Mouse (Mus musculus) T-helper 1 cell (primary cell): ENCODE data around the gene Fgd3.

Experiments used
- in situ Hi-C: fragments of 300-600 bp; cut with MboI, MseI; formaldehyde crosslinking; loops from one replicate; pipeline ENCODE4 v1.15.1; 2025; ENCODE audit warnings: high pct_unique_total_duplicates

The Fgd3 gene

DNA sequence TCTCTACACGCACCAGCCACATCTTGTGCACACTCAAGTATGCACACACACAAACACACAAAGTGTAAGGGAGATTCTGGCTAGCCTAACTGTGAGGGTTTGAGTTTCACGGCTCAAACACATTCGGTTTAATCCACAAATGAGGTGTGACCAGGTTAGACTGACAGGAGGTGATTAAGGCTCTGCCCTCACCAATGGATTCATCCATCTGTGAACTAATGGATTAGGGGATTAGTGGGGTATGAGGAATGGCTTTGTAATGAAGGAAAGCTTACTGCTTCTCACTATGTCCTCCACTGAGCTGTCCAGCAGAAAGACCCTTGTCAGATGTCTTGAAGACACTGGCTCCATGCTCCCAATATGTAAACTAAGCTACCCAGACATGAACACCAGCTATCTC is 101.5 kb downstream of the Fgd3 start:
- in situ Hi-C loops: loop anchor here (5.0 kb wide), 1 partner anchor 54 kb away; no protein-coding TSS in a partner anchor

DNA sequence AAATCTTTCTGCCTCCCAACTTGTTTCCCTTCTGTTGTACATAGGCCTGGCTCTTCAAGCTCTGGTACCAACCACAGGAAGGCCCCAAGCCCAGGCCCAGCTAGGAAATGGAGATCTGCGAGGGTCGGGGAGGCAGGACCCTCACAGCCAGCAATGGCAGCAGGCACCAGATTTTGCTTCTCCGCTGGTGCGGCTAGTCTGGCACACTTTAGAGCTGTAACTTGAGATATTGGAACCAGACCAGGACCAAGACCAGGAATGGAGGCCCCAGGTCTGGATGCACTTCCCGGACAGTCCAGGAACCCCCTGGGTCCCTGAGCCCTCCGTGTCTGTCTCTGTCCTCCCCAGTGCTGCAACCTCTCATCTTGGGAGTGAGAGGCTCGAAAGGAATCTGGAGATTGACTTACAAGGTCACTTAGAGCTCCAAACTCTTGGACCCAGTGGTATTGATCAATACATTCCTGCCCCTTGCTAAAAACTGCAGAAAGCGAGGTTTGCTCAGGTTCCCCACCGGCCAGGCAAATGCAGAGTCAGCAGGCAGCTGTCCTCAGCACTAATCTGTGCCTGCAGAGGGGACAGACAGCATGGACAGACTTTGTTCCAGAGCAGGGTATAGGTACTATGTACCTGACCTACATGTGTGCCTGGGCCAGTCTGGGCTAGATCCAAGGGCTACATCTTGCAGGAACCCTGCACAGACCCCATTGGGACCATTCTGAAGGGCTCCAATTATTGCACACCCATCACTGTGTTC is 103.1 kb downstream of the Fgd3 start:
- in situ Hi-C loops: loop anchor here (5.0 kb wide), 1 partner anchor 55 kb away; no protein-coding TSS in a partner anchor

DNA sequence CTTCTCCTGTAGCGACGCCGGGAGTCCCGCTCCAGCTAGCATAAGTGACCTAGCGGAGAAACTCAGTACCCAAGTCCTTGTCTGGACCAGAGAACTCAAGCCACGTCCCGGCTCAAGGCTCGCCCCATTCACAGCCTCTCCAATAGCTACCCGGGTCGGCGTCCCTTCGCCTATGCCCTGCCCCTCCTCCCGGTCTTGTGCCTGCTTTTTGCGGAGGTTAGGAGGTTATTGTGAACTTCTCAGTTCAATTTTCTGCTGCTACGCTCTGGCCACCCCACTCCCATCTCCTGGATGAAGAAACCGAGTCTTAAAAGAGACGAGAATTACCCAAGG is 103.9 kb downstream of the Fgd3 start:
- in situ Hi-C loops: loop anchor here (5.0 kb wide), 1 partner anchor 56 kb away; no protein-coding TSS in a partner anchor

DNA sequence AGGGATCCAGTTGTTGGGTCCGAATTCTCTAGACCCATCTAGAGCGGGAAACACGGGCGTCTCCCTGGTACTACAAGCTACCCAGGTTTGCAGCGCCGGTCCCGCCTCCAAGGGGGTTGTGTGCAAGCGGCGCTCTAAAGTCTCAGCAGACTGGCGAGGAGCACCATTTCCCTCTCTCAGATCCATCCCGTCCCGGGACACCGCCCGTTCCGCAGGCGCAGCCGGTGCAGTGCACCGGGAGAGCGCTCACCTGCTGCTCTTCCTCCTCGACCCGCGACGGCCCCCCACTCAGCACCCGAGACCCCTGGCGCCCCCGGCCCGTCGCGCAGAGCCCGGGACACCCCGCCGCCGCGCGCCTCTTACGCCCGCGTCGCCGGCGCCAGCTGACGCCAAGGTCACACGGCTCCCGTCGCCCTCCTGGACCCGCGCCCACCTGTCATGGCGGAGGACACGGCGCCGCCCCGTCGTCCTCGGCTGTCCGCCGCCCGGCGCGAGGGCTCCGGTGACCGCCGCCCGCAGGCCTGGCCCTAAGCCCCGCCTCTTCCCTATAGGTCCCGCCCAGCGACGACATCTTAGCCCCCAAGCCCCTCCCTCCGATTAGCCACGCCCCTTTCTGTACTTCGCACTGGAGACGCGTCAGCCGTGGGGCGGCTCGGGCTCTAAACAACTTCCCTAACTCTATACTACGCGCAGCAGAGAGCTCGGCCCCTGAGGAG is 104.4 kb downstream of the Fgd3 start, which contains the start of gene Card19:
Card19 (minus strand) TSS at position 534 of the 716 bp plus-strand sequence.
- in situ Hi-C loops: loop anchor here (5.0 kb wide), 1 partner anchor 57 kb away; no protein-coding TSS in a partner anchor

DNA sequence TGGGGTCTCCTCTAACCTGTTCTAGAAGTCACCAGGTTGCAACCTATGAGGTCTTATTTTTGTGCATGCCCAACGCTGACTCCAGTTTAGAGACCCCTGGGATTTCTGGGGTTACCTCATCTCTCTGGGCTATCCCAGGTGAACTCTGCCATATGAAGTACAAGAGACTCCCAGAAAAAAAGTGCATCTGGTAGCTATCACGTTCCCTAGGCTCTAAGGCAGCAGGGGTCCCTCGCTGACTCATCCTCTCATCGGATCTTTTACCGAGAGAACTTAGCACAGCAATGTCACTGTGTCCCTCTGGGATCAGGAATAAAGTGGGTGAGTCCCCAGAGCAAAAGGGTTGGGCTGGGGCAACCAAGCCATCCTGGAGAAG is 105.0 kb downstream of the Fgd3 start:
- in situ Hi-C loops: loop anchor here (5.0 kb wide), 1 partner anchor 57 kb away; no protein-coding TSS in a partner anchor

DNA sequence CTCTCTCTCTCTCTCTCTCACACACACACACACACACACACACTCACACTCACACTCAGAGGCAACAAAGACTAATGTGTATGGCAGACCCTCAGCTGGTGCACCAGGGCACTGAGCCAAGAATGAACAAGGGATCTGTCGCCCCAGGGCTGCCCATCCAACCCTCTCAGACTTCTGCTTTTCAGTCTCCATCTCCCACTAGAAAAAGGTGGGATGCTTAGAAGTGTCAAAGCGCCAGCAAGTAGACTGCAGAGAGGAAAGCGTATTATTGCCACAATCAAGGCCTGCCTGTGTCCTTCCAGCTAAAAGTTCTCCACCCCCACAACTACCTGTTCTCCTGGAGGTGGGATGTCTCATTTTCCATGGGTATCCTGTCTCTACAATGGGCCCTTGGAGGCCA is 105.7 kb downstream of the Fgd3 start:
- in situ Hi-C loops: no loop called here

DNA sequence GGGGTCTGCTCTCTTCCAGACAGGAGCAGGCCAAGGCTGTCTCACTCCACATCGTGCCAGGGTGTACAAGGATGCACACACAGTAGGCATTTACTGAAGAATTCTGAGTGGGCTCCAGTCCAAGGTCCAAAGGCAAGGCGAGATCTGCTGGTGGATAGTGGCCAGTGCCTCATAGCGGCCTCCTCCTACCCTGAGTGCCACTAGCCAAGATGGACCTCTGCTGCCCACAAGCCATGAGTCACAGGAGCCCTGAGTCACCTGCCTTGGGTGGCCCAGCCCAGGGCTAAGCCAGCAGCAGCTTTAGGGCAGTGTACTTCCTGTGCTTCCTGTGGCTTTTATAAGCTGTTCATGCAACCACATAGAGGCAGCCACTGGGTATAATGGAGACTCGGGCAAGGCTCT is 106.6 kb downstream of the Fgd3 start:
- in situ Hi-C loops: no loop called here

DNA sequence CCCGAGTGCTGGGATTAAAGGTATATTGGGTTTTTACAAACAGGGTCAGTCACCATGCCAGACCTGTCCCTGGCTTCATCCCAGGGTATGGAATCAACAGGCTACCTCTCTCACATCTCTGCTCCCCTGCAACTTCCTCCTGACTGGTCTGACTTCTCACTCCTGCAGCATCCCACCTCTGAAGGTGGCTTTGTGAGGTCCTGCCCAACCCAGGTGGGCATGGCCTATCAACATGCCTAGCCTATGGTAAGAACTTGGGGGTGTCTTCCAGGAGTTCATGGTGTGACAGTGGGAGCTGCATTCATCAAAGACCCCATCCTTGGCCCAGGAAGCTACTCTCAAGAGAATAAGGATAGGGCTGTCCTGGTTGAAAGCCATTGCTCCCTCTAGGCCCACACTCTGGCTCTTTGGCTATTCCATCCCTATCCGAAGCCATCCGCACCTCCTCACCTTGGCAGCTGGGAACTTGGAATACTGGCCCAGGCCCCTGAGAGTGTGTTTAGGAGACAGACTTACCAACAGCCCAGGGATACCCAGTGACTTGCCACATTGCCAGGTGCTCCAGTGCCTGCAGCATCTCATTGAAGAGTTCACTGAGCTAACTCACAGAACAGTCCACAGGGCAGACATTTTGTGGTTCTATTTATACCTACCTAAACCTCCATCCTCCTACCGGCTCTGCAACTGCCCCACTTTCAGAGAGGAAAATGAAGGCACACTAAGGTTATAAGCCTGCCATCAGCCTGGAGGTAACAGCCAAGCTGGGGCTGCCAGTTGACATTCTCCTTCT is 107.2 kb downstream of the Fgd3 start:
- in situ Hi-C loops: no loop called here
